21 mouse cellular contexts compared by ENCODE assay signal in genomic region chr11:59803516-59803915, GRCm38 (mm10). TPM values are rescaled to one million over a fixed set of nuclear protein-coding genes. Genes with fewer than 3 reads are reported as not detected.
"Had no signal": no experiment of that assay in that cellular context is flagged by ENCODE, and none has a peak within 500 bp of the region (broad histone marks: within the 10 kb centered on the region; RNA-seq: fewer than 3 reads in every experiment).

No protein-coding gene starts in this region.

- H3K4me3 ChIP-seq: megakaryocyte, embryonic 14.5 days; midbrain, embryonic 13.5 days; midbrain, embryonic 15.5 days; myocyte; neural tube, embryonic 13.5 days; neural tube, embryonic 15.5 days; stomach, embryonic 15.5 days had no signal

- H3K27me3 ChIP-seq: megakaryocyte, embryonic 14.5 days; midbrain, embryonic 13.5 days; midbrain, embryonic 15.5 days; neural tube, embryonic 13.5 days; neural tube, embryonic 15.5 days; stomach, embryonic 15.5 days had no signal

- H3K9ac ChIP-seq: lung, embryonic 14.5 days; midbrain, embryonic 13.5 days; midbrain, embryonic 15.5 days; neural tube, embryonic 13.5 days; neural tube, embryonic 15.5 days; stomach, embryonic 15.5 days had no signal

- ATAC-seq: midbrain, embryonic 13.5 days; midbrain, embryonic 15.5 days had no signal

- H3K9me3 ChIP-seq: megakaryocyte, embryonic 14.5 days; midbrain, embryonic 13.5 days; midbrain, embryonic 15.5 days; neural tube, embryonic 13.5 days; neural tube, embryonic 15.5 days; stomach, embryonic 15.5 days had no signal

- H3K27ac ChIP-seq: macrophage; midbrain, embryonic 13.5 days; midbrain, embryonic 15.5 days; neural tube, embryonic 13.5 days; neural tube, embryonic 15.5 days; stomach, embryonic 15.5 days; stomach, postnatal 0 days had no signal

- DNase-seq: lung, adult 18-20 months; lung, embryonic 14.5 days; lung, postnatal 10 days; lung, postnatal 36 days; retina, postnatal 1 day; right cerebral cortex, adult 18-20 months; right cerebral cortex, postnatal 25 days; right cerebral cortex, postnatal 4 days; thymus, adult 2 months; thymus, postnatal 25 days; thymus, postnatal 4 days had no signal

- H3K4me2 ChIP-seq: lung, embryonic 14.5 days; midbrain, embryonic 11.5 days; midbrain, embryonic 13.5 days; midbrain, embryonic 15.5 days; neural tube, embryonic 13.5 days; neural tube, embryonic 15.5 days; stomach, embryonic 15.5 days had no signal

RNA-seq across cellular contexts. Expression of gene Pld6, which starts 16.1 kb away (rescaled TPM):
- polyA plus RNA-seq: macrophage had no signal
